Mouse (Mus musculus) MEL (cell line): Measurements from ENCODE around the gene Atp6v0e. TPM values are rescaled to one million over a fixed set of nuclear protein-coding genes. Genes with fewer than 3 reads are reported as not detected.

Source experiments
- DNase-seq: peaks from one replicate; pipeline ENCODE4 v3.0.0; 2011; ENCODE audit warnings: low read depth, low spot score
- H3K27ac ChIP-seq: 2 replicates; pipeline ENCODE4 v1.5.1; 2012; ENCODE audit warnings: low read depth, mild to moderate bottlenecking, control low read depth, low read length, moderate library complexity; ENCODE audit not compliant: control insufficient read depth
- H3K27me3 ChIP-seq, 2 experiments: fragments of 150-350 bp in 1 of 2; sonication (generic) in 1 of 2; 2 replicates each; pipeline ENCODE4 v1.6.1; 2012; ENCODE audit warnings: low read length in 2 of 2, mild to moderate bottlenecking in 2 of 2, improper control_type of control experiment in 1 of 2, moderate library complexity in 1 of 2; ENCODE audit not compliant: insufficient read depth in 2 of 2, control insufficient read depth in 1 of 2
- H3K36me3 ChIP-seq, 2 experiments: 2 replicates each; pipeline ENCODE4 v1.6.1; 2012 to 2014; ENCODE audit warnings: low read length in 2 of 2, improper control_type of control experiment in 1 of 2, inconsistent platforms in 1 of 2, mild to moderate bottlenecking in 1 of 2; ENCODE audit not compliant: insufficient read depth in 2 of 2, control insufficient read depth in 1 of 2
- H3K4me1 ChIP-seq, 2 experiments: fragments of 150-350 bp in 1 of 2; sonication (generic) in 1 of 2; 2 replicates each; pipeline ENCODE4 v1.6.1; 2012; ENCODE audit warnings: low read length in 2 of 2, improper control_type of control experiment in 1 of 2, mild to moderate bottlenecking in 1 of 2; ENCODE audit not compliant: insufficient read depth in 2 of 2, control insufficient read depth in 1 of 2
- H3K4me3 ChIP-seq, 2 experiments: fragments of 150-350 bp in 1 of 2; sonication (generic) in 1 of 2; 2 replicates each; pipeline ENCODE4 v1.5.1; 2012; ENCODE audit warnings: low read depth in 2 of 2, low read length in 2 of 2, mild to moderate bottlenecking in 2 of 2, moderate library complexity in 2 of 2, control low read depth in 1 of 2, improper control_type of control experiment in 1 of 2; ENCODE audit not compliant: control insufficient read depth in 1 of 2, insufficient read depth in 1 of 2
- H3K79me2 ChIP-seq: 2 replicates; pipeline ENCODE4 v1.6.1; 2012; ENCODE audit warnings: mild to moderate bottlenecking, low read length, moderate library complexity; ENCODE audit not compliant: control insufficient read depth, poor library complexity, insufficient read depth
- H3K9ac ChIP-seq: 2 replicates; pipeline ENCODE4 v1.6.1; 2012; ENCODE audit warnings: low read depth, mild to moderate bottlenecking, control low read depth, low read length, moderate library complexity; ENCODE audit not compliant: control insufficient read depth, poor library complexity, severe bottlenecking
- H3K9me3 ChIP-seq: fragments of 150-350 bp; sonication (generic); replicated peaks from 2 replicates; pipeline ENCODE4 v1.6.1; 2012; ENCODE audit warnings: mild to moderate bottlenecking, low read length, improper control_type of control experiment, moderate library complexity; ENCODE audit not compliant: insufficient read depth
- CHD1 ChIP-seq: IDR thresholded peaks from 2 replicates; pipeline ENCODE4 v1.6.1; 2012; ENCODE audit warnings: low read depth, mild to moderate bottlenecking, inconsistent platforms, low read length, improper control_type of control experiment
- CTCF ChIP-seq, 3 experiments: IDR thresholded peaks in 2 of 3; conservative IDR thresholded peaks in 1 of 3; 2 replicates each; pipeline ENCODE4 v1.5.1; 2011 to 2012; ENCODE audit warnings: low read length in 3 of 3, low read depth in 2 of 3, mild to moderate bottlenecking in 2 of 3, improper control_type of control experiment in 1 of 3, inconsistent platforms in 1 of 3, mixed read lengths in 1 of 3, moderate library complexity in 1 of 3; ENCODE audit not compliant: control insufficient read depth in 1 of 3, insufficient read depth in 1 of 3, poor library complexity in 1 of 3, severe bottlenecking in 1 of 3
- EP300 ChIP-seq, 2 experiments: IDR thresholded peaks; 2 replicates each; pipeline ENCODE4 v1.6.1; 2011; ENCODE audit warnings: improper control_type of control experiment in 2 of 2, low read length in 2 of 2, low read depth in 1 of 2, mild to moderate bottlenecking in 1 of 2
- ETS1 ChIP-seq: IDR thresholded peaks from 2 replicates; pipeline ENCODE4 v1.6.1; 2012; ENCODE audit warnings: low read depth, mild to moderate bottlenecking, inconsistent platforms, low read length, improper control_type of control experiment, moderate library complexity
- GABPA ChIP-seq: IDR thresholded peaks from 2 replicates; pipeline ENCODE4 v1.6.1; 2012; ENCODE audit warnings: low read depth, mild to moderate bottlenecking, inconsistent platforms, low read length, improper control_type of control experiment, moderate library complexity
- GATA1 ChIP-seq: IDR thresholded peaks from 2 replicates; pipeline ENCODE4 v1.6.1; 2011; ENCODE audit warnings: low read depth, low read length, improper control_type of control experiment
- KAT2A ChIP-seq: conservative IDR thresholded peaks from 2 replicates; pipeline ENCODE4 v1.6.1; 2012; ENCODE audit warnings: low read depth, low read length, improper control_type of control experiment, inconsistent platforms
- MAZ ChIP-seq: IDR thresholded peaks from 2 replicates; pipeline ENCODE4 v1.6.1; 2012; ENCODE audit warnings: low read depth, mild to moderate bottlenecking, inconsistent platforms, low read length, improper control_type of control experiment
- MYC ChIP-seq: IDR thresholded peaks from 2 replicates; pipeline ENCODE4 v1.6.1; 2011; ENCODE audit warnings: low read depth, mild to moderate bottlenecking, low read length, improper control_type of control experiment, moderate library complexity
- NELFE ChIP-seq: IDR thresholded peaks from 2 replicates; pipeline ENCODE4 v1.6.1; 2011; ENCODE audit warnings: low read depth, low read length, improper control_type of control experiment
- NRF1 ChIP-seq: IDR thresholded peaks from 2 replicates; pipeline ENCODE4 v1.6.1; 2014; ENCODE audit warnings: low read depth, mild to moderate bottlenecking, inconsistent platforms, low read length, improper control_type of control experiment, moderate library complexity; ENCODE audit not compliant: poor library complexity, insufficient read depth, severe bottlenecking
- POLR2AphosphoS2 ChIP-seq: IDR thresholded peaks from 2 replicates; pipeline ENCODE4 v1.6.1; 2011; ENCODE audit warnings: low read length, improper control_type of control experiment
- POLR2AphosphoS5 ChIP-seq: IDR thresholded peaks from 2 replicates; pipeline ENCODE4 v1.6.1; 2012; ENCODE audit warnings: low read depth, borderline replicate concordance, mild to moderate bottlenecking, inconsistent platforms, low read length, moderate library complexity, mixed read lengths
- RAD21 ChIP-seq: IDR thresholded peaks from 2 replicates; pipeline ENCODE4 v1.6.1; 2011; ENCODE audit warnings: mild to moderate bottlenecking, low read depth, low read length, improper control_type of control experiment
- SMC3 ChIP-seq: IDR thresholded peaks from 2 replicates; pipeline ENCODE4 v1.6.1; 2011; ENCODE audit warnings: low read depth, low read length, improper control_type of control experiment
- TAL1 ChIP-seq: IDR thresholded peaks from 2 replicates; pipeline ENCODE4 v1.6.1; 2012; ENCODE audit warnings: mild to moderate bottlenecking, inconsistent platforms, low read length, moderate library complexity, mixed read lengths
- TCF12 ChIP-seq: IDR thresholded peaks from 2 replicates; pipeline ENCODE4 v1.6.1; 2014; ENCODE audit warnings: low read depth, mild to moderate bottlenecking, inconsistent platforms, low read length, improper control_type of control experiment, moderate library complexity
- UBTF ChIP-seq: IDR thresholded peaks from 2 replicates; pipeline ENCODE4 v1.6.1; 2012; ENCODE audit warnings: low read depth, mild to moderate bottlenecking, inconsistent platforms, low read length, improper control_type of control experiment, moderate library complexity, borderline replicate concordance; ENCODE audit not compliant: insufficient read depth
- USF1 ChIP-seq: IDR thresholded peaks from 2 replicates; pipeline ENCODE4 v1.6.1; 2014; ENCODE audit warnings: low read depth, mild to moderate bottlenecking, inconsistent platforms, low read length, improper control_type of control experiment, moderate library complexity
- USF2 ChIP-seq, 2 experiments: IDR thresholded peaks; 2 replicates each; pipeline ENCODE4 v1.6.1; 2011 to 2012; ENCODE audit warnings: improper control_type of control experiment in 2 of 2, low read length in 2 of 2, borderline replicate concordance in 1 of 2, inconsistent platforms in 1 of 2, low read depth in 1 of 2, mild to moderate bottlenecking in 1 of 2; ENCODE audit not compliant: insufficient read depth in 1 of 2
- ZKSCAN1 ChIP-seq: IDR thresholded peaks from 2 replicates; pipeline ENCODE4 v1.6.1; 2012; ENCODE audit warnings: low read depth, mild to moderate bottlenecking, inconsistent platforms, low read length, improper control_type of control experiment, moderate library complexity
- ZNF384 ChIP-seq: IDR thresholded peaks from 2 replicates; pipeline ENCODE4 v1.6.1; 2012; ENCODE audit warnings: low read depth, mild to moderate bottlenecking, inconsistent platforms, low read length, improper control_type of control experiment
- polyA plus RNA-seq, 2 experiments: library from polyadenylated mRNA; stranded (reverse) in 1 of 2; unstranded in 1 of 2; fragments of >175 nt in 1 of 2; fragments of >200 nt in 1 of 2; gene quantifications; 2 replicates each; pipeline versions ENCODE4 v1.2.1 to v1.2.4; 2012; ENCODE audit warnings: low replicate concordance in 2 of 2, low read depth in 1 of 2; ENCODE audit not compliant: insufficient read length in 2 of 2, insufficient read depth in 1 of 2, missing spikeins in 1 of 2
- total RNA-seq: library from RNA; depleted of rRNA; stranded (reverse); fragments of 300-350 nt; gene quantifications from 2 replicates; pipeline ENCODE4 v1.2.3, GENCODE M21; 2012

Atp6v0e gene
- total and polyA plus RNA-seq, 3 experiments, result 173 to 200 TPM; not detected in 1

GRCm38 (mm10) chr17:26681276-26681675 is 18.2 kb downstream of the Atp6v0e start:
- no peak overlapping the region for H3K4me3 ChIP-seq
- H3K27ac ChIP-seq, result no peak overlapping the region
- peaks cover 8 to 20% of the 10 kb centered on the region in 2 experiments for H3K36me3 ChIP-seq
- H3K9ac ChIP-seq, result no peak overlapping the region
- DNase-seq, result peak; percentile 53
- TF ChIP-seq UBTF (no peak), GATA1 (no peak), ETS1 (no peak), TCF12 (no peak), MYC (no peak), NRF1 (no peak), MAZ (no peak), POLR2AphosphoS5 (no peak), SMC3 (peak; percentile 27), RAD21 (peak; percentile 44), USF2 (IDR thresholded peaks at IDR 0.05; ENCODE audit: borderline replicate concordance in 1 of 2, insufficient read depth in 1 of 2, low read depth in 1 of 2, low read length in 2 of 2) (no peak), GABPA (no peak), CHD1 (no peak), USF1 (no peak), CTCF (IDR thresholded peaks at IDR 0.05 in 2 of 3, conservative IDR thresholded peaks at IDR 0.05 in 1 of 3; ENCODE audit: control insufficient read depth in 1 of 3, insufficient read depth in 1 of 3, low read depth in 2 of 3, low read length in 3 of 3, poor library complexity in 1 of 3, severe bottlenecking in 1 of 3) (peak in 2 of 3 experiments; percentile 24 to 41; a peak in 3 of 6 replicates), TAL1 (no peak)
- H3K27me3 ChIP-seq, result no peaks in the 10 kb centered on the region
- peaks cover 6 to 28% of the 10 kb centered on the region in 2 experiments; a peak in 3 of 4 replicates for H3K4me1 ChIP-seq
- H3K9me3 ChIP-seq, result no peaks in the 10 kb centered on the region
- peaks cover 34% of the 10 kb centered on the region for H3K79me2 ChIP-seq

- Histone ChIP-seq H3K36me3 (peaks cover 8 to 20% of the 10 kb centered on the region in 2 experiments), H3K79me2 (peaks cover under 1% of the 10 kb centered on the region), H3K9me3 (no peaks in the 10 kb centered on the region), H3K27ac (no peak overlapping the region), H3K27me3 (no peaks in the 10 kb centered on the region), H3K4me3 (no peak overlapping the region), H3K4me1 (peaks cover 6 to 23% of the 10 kb centered on the region in 2 experiments), H3K9ac (no peak overlapping the region)
- TF ChIP-seq ZNF384 (no peak), EP300 (IDR thresholded peaks at IDR 0.05; ENCODE audit: low read depth in 1 of 2, low read length in 2 of 2) (0 out of 4 replicates have a peak, but pooled peaks of 1 of the 2 experiments have one; percentile 29), NELFE (no peak), POLR2AphosphoS2 (no peak), KAT2A (no peak), ETS1 (peak; percentile 10; the same call in 1 of the 2 replicates), TCF12 (0 out of 2 replicates have a peak, but pooled peaks have one; percentile 11), ZKSCAN1 (no peak)
- DNase-seq, result no peak
These were observed 23.4 kb downstream of the Atp6v0e start for GRCm38 (mm10) chr17:26686334-26687000.
